Comparison of ENCODE assay signal across 30 mouse cellular contexts in the genomic region with DNA sequence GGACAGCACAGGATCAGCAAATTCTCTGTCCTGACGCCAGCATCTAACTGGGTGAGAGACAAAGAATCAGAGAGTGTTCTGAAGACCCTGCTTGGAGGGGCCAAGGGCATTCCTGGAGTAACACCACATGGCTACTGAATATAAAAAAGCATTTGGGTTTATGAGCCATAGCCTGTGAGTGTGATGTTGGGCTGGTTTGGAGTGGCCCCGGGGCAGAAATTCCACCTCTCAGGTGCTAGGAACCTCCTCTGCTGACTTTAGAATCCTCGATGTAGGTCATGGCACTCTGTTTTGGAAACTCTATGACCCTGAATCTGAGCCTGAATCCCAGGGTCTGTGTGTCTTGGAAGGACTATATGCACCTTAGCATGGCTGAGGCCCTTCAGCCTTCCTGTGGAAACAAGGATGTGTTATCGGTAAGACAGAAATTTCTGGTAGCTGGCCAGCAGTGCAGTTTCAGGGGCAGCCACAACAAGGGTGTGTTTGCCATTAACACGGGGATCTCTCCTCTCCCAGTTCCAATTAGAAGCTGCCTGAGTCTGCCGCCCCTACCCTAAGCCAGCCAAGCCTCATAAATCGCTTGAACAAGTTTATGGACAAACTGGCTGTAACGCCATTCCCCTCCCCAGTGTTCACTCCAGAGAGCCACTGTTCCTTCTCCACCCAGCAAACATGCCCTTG. TPM values are rescaled to one million over a fixed set of nuclear protein-coding genes. Genes with fewer than 3 reads are reported as not detected.
DNase-seq lines count a peak whose midpoint lies in the region; ATAC-seq and TF ChIP-seq lines count a peak whose summit lies in the region.
"Had no signal": no experiment of that assay in that cellular context is flagged by ENCODE, and none has a peak within 500 bp of the region (broad histone marks: within the 10 kb centered on the region; RNA-seq: fewer than 3 reads in every experiment).

No protein-coding gene starts in this region.

- no peak overlapping the region for H3K4me3 ChIP-seq in forebrain, embryonic 11.5 days (ENCODE audit: low read depth, low read length)
- no peak overlapping the region for H3K4me3 ChIP-seq in forebrain, postnatal 0 days (ENCODE audit: low read depth, low read length)
- H3K4me3 ChIP-seq in limb, embryonic 14.5 days (replicated peaks; ENCODE audit: low read length) = no peak overlapping the region
- H3K4me3 ChIP-seq: hindbrain, embryonic 13.5 days; stomach, embryonic 15.5 days had no signal

- H3K36me3 ChIP-seq in forebrain, embryonic 11.5 days (ENCODE audit: control insufficient read depth, insufficient read depth, low read length) = no peaks in the 10 kb centered on the region
- no peaks in the 10 kb centered on the region for H3K36me3 ChIP-seq in forebrain, postnatal 0 days (ENCODE audit: insufficient read depth)
- no peaks in the 10 kb centered on the region for H3K36me3 ChIP-seq in limb, embryonic 14.5 days (ENCODE audit: control insufficient read depth, insufficient read depth, low read length)
- H3K36me3 ChIP-seq: G1E; hindbrain, embryonic 13.5 days; stomach, embryonic 15.5 days had no signal

- 75% methylated on average over 8 of the region's 8 CpGs for WGBS in forebrain, embryonic 11.5 days
- WGBS in forebrain, postnatal 0 days = 66% methylated on average over 8 of the region's 8 CpGs
- WGBS in limb, embryonic 14.5 days = 11% methylated on average over 8 of the region's 8 CpGs

- no peak overlapping the region for H3K4me2 ChIP-seq in forebrain, embryonic 11.5 days (ENCODE audit: low read depth, low read length, severe bottlenecking)
- H3K4me2 ChIP-seq in forebrain, postnatal 0 days (ENCODE audit: low read depth) = no peak overlapping the region
- H3K4me2 ChIP-seq in limb, embryonic 14.5 days (replicated peaks; ENCODE audit: low read depth, low read length, severe bottlenecking) = no peak overlapping the region
- H3K4me2 ChIP-seq: heart, embryonic 11.5 days; hindbrain, embryonic 13.5 days; stomach, embryonic 15.5 days had no signal

- TF ChIP-seq CTCF in forebrain, postnatal 0 days (IDR thresholded peaks at IDR 0.05; ENCODE audit: low read depth) = no peak

- ATAC-seq in forebrain, embryonic 11.5 days (replicated peaks; ENCODE audit: low FRiP score) = no peak
- no peak for ATAC-seq in forebrain, postnatal 0 days
- ATAC-seq in limb, embryonic 14.5 days (ENCODE audit: low FRiP score, low read depth) = peak; percentile 36; the same call in 1 of the 2 replicates
- ATAC-seq: activated CD4-positive, CD25-positive, alpha-beta regulatory T cell, adult 4 months; forebrain, embryonic 16.5 days; inflammation-experienced regulatory T-cells, adult 6 months had no signal

- no peak overlapping the region for H3K27ac ChIP-seq in forebrain, embryonic 11.5 days (ENCODE audit: low read depth, low read length)
- H3K27ac ChIP-seq in forebrain, postnatal 0 days (ENCODE audit: low read depth, low read length) = no peak overlapping the region
- 0 out of 2 replicates have a peak overlapping the region, but pooled peaks have one; percentile 33 for H3K27ac ChIP-seq in limb, embryonic 14.5 days (replicated peaks; ENCODE audit: low read depth, low read length)
- H3K27ac ChIP-seq: hindbrain, embryonic 13.5 days; stomach, embryonic 15.5 days had no signal

- no peaks in the 10 kb centered on the region for H3K4me1 ChIP-seq in forebrain, embryonic 11.5 days (replicated peaks; ENCODE audit: control insufficient read depth, insufficient read depth, low read length)
- peaks cover 8% of the 10 kb centered on the region; the same call in 1 of the 2 replicates for H3K4me1 ChIP-seq in forebrain, postnatal 0 days (ENCODE audit: insufficient read depth)
- peaks cover 35% of the 10 kb centered on the region for H3K4me1 ChIP-seq in limb, embryonic 14.5 days (ENCODE audit: control insufficient read depth, insufficient read depth, low read length)

- DNase-seq in forebrain, embryonic 11.5 days (ENCODE audit: low spot score) = peak; percentile 45
- no peak for DNase-seq in forebrain, postnatal 0 days
- DNase-seq in kidney, adult 9 months = peak; percentile 74
- DNase-seq in kidney, postnatal 25 days = peak; percentile 76 to 88
- no peak for DNase-seq in limb, embryonic 14.5 days (ENCODE audit: low spot score)
- no peak for DNase-seq in yolk sac, embryonic 10.5 days (ENCODE audit: low spot score)
- DNase-seq in cerebellum, postnatal 10 days = no peak
- no peak for DNase-seq in layer of hippocampus, postnatal 10 days (ENCODE audit: low spot score in 2 of 2)
- DNase-seq: cerebellum, adult 8-10 months; heart, postnatal 14 days; lung, adult 18-20 months; lung, postnatal 36 days; thymus, adult 18-20 months; thymus, postnatal 4 days had no signal

- TF ChIP-seq POLR2A in limb, embryonic 14.5 days (IDR thresholded peaks at IDR 0.05; ENCODE audit: borderline replicate concordance, extremely low read depth, insufficient read depth, insufficient read length) = no peak

- no peaks in the 10 kb centered on the region for H3K9me3 ChIP-seq in forebrain, embryonic 11.5 days (ENCODE audit: control insufficient read depth, low read length)
- H3K9me3 ChIP-seq in forebrain, postnatal 0 days (ENCODE audit: low read length) = no peaks in the 10 kb centered on the region
- H3K9me3 ChIP-seq in limb, embryonic 14.5 days (ENCODE audit: control insufficient read depth, low read length) = no peaks in the 10 kb centered on the region
- H3K9me3 ChIP-seq: hindbrain, embryonic 13.5 days; stomach, embryonic 15.5 days had no signal

- no peak overlapping the region for H3K9ac ChIP-seq in forebrain, embryonic 11.5 days (ENCODE audit: low read length)
- H3K9ac ChIP-seq in forebrain, postnatal 0 days = no peak overlapping the region
- H3K9ac ChIP-seq in limb, embryonic 14.5 days (ENCODE audit: low read depth, low read length, severe bottlenecking) = no peak overlapping the region
- H3K9ac ChIP-seq: hindbrain, embryonic 13.5 days; stomach, embryonic 15.5 days had no signal

- no peaks in the 10 kb centered on the region for H3K27me3 ChIP-seq in forebrain, embryonic 11.5 days (ENCODE audit: control insufficient read depth, insufficient read depth, low read length)
- H3K27me3 ChIP-seq in forebrain, postnatal 0 days (ENCODE audit: insufficient read depth, low read length) = no peaks in the 10 kb centered on the region
- 0 out of 2 replicates have a peak, but pooled peaks cover 1% of the 10 kb centered on the region for H3K27me3 ChIP-seq in limb, embryonic 14.5 days (ENCODE audit: control insufficient read depth, insufficient read depth, low read length)
- H3K27me3 ChIP-seq: stomach, embryonic 15.5 days had no signal

RNA-seq across cellular contexts. Expression of gene Actrt2, which starts 3.7 kb away (rescaled TPM):
- not detected in 2 replicates for polyA plus RNA-seq in forebrain, embryonic 11.5 days (2014; fragmentation: Nextera tagmentation; extraction: Ambion mirVana)
- total RNA-seq in forebrain, postnatal 0 days (2014; rRNA removed) = not detected in 2 replicates
- polyA plus RNA-seq in forebrain, postnatal 0 days (2015; fragmentation: Nextera tagmentation; extraction: Ambion mirVana) = not detected in 2 replicates
- not detected in 2 replicates for polyA plus RNA-seq in limb, embryonic 14.5 days (2012; rRNA removed)
- polyA plus RNA-seq in limb, embryonic 14.5 days (2014; fragmentation: Nextera tagmentation; extraction: Ambion mirVana) = not detected in 2 replicates
- not detected for total RNA-seq in layer of hippocampus, postnatal 10 days (2021)
- total RNA-seq: adrenal gland, postnatal 4 days; G1E; gastrocnemius, adult 18-20 months; heart, postnatal 14 days; layer of hippocampus, adult 8-10 months; left cerebral cortex, adult 18-20 months; liver, adult 2 months; megakaryocyte-erythroid progenitor cell, adult 5-6 weeks; midbrain, postnatal 0 days had no signal
- polyA plus RNA-seq: activated CD4-positive, CD25-positive, alpha-beta regulatory T cell, adult 4 months; cortical plate, adult 2 months; embryonic facial prominence, embryonic 14.5 days; forebrain, embryonic 16.5 days; G1E; heart, embryonic 11.5 days; hindbrain, embryonic 13.5 days; inflammation-experienced regulatory T-cells, adult 6 months; liver, adult 2 months; midbrain, postnatal 0 days; stomach, embryonic 15.5 days had no signal

RNA-seq across cellular contexts. Expression of gene Prdm16, which starts 34.7 kb away (rescaled TPM):
- polyA plus RNA-seq in forebrain, embryonic 11.5 days (2014; fragmentation: Nextera tagmentation; extraction: Ambion mirVana) = 44.7 and 49.3 TPM in 2 replicates
- 9.8 and 10.7 TPM in 2 replicates for total RNA-seq in forebrain, postnatal 0 days (2014; rRNA removed)
- 7.8 and 16.3 TPM in 2 replicates for polyA plus RNA-seq in forebrain, postnatal 0 days (2015; fragmentation: Nextera tagmentation; extraction: Ambion mirVana)
- 11.7 and 15.3 TPM in 2 replicates for polyA plus RNA-seq in limb, embryonic 14.5 days (2012; rRNA removed)
- 25.6 and 40.0 TPM in 2 replicates for polyA plus RNA-seq in limb, embryonic 14.5 days (2014; fragmentation: Nextera tagmentation; extraction: Ambion mirVana)
- 10 to 100 TPM in 1 of 2 experiments, 1 to 10 TPM in 1; 9.8 to 13.5 TPM for total RNA-seq in layer of hippocampus, postnatal 10 days (2021)
- polyA plus RNA-seq: G1E had no signal

Comparison
In these comparisons a context has a peak if more than half of its experiments do, and no peak if none do; other contexts are left out.
1. DNase-seq: peak in forebrain, embryonic 11.5 days (single experiment), kidney, adult 9 months (single experiment) and kidney, postnatal 25 days (2 of 2); none in forebrain, postnatal 0 days (single experiment), limb, embryonic 14.5 days (single experiment), yolk sac, embryonic 10.5 days (single experiment), cerebellum, postnatal 10 days (0 of 2) and layer of hippocampus, postnatal 10 days (0 of 2).